Mouse (Mus musculus) c-Kit-positive CD71-positive TER-119-positive erythroid progenitor cells, embryonic 14.5 days (primary cell): ENCODE results near the gene Cdcp1.

ENCODE experiments used
- DNase-seq: peaks from one replicate; pipeline ENCODE4 v3.0.0-alpha.2; 2013; ENCODE audit warnings: low spot score

The Cdcp1 gene

DNA sequence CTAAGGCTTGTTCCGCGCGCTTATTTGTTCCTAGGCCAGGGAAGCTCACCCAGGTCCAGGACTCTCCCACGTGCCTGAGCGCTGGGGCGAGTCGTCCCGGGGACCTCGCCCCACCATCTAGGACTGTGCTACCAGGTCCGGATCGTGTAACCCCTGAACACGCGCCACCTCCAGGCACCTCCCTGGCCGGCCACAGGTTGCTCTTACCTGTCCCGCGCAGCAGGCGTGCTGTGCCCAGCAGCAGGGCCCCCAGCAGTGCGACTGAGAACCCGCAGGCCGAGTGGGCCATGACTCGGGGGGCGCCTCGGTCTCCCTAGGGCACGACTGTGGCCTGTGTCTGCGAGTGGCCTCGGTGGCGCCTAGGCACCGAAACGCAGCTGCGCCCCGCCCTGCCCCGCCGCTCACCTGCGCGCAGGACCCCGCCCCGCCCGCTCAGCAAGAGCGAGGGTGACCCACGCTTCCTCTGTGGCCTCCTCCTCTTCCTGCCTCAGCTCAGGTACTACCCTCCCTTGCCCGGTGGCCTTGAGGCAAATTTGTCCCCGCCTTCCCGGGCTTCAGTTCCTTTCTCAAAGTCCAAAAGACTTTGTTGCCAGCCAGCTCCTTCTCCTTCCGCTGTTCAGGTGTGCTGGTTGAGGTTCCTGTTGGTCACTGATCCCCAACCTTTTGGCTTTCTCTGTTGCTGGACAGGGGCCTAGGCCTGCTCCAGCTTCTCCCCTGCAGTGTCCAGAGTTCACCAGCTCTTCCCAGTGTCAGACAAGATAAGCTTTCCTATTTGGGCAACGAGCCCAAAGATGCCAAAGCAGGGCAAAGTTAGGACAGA is at the start of gene Cdcp1:
Gene Cdcp1, minus strand, starts transcription at position 418 of the 820 bp plus-strand sequence.
- no peak for DNase-seq

DNA sequence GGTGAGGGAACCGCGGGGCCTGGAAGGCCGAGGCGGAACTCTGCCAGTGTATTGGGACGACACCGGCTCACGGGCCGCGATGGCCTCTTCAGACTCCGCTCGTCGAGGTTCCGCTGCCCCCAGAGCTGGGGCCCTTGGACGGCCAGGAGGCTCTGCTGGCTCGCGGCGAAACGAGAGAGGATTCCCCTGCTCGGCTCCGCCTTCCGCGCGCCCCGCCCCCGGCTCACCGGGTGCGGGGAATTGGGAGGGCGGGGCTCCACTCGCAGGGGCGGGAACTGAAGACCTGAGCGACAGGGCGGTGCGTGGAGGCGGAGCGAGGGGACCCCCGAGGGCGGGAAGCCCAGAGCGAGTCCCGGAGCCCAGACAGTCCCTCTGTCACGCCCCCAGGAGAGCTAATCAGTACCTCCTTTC is 44.8 kb upstream of the Cdcp1 start, which contains the start of gene Tmem158:
Gene Tmem158, minus strand, starts transcription at position 154 of the 411 bp plus-strand sequence.
- DNase-seq: peak; percentile 81

DNA sequence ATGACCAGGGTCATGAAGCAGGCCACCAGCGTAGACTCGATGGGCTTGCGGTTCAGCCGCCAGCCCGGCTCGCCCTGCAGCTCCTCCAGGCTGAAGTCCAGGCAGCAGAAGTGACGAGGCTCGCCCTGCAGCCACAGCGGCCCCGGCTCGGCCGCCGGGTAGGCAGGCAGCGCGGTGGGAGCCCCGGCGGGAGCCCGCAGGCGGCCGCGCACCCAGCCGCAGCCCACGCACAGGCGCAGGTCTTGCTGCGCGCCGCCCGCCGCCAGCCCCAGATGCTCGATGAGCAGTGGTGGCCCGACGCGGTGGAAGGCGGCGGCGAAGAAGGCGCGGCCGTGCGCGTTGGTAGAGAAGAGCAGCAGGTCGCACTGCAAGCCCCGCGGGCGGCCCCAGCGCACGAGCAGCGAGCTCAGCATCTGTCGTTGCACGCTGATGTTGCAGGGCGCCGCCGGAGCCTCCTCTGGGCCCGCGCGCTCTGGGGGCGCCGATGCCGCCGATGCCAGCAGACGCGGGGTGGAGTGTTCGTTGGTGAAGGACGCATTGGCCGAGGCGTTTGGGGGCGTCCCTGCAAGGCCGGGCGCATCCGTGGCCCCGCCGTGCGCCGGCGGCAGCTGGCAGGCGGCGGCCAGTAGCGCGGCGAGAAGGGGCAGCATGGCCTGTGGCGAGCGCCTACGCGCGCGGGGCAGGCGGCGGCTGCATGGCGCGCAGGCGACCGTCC is 44.2 kb upstream of the Cdcp1 start:
- DNase-seq: peak; percentile 28

DNA sequence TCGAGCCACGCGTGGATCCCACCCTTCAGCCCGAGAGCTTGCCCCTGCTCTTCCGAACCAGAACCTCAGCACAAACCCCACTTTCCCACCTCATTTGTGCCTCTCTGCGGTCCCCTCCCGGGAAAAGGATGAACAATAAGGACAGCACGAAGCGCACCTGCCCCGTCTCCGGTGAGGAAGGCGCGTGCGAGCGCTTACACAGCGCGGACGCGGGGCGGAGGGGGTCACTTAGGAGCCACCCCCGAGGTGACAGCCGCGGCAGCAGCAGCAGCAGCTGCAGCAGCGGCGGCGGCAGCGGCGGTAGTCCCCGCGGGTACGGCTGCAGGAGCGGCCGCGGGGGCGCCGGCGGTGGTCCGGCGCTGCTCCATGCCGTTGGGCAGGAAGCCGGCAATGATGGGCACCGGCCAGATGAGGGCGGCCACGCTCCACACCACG is 43.6 kb upstream of the Cdcp1 start:
- no peak for DNase-seq

DNA sequence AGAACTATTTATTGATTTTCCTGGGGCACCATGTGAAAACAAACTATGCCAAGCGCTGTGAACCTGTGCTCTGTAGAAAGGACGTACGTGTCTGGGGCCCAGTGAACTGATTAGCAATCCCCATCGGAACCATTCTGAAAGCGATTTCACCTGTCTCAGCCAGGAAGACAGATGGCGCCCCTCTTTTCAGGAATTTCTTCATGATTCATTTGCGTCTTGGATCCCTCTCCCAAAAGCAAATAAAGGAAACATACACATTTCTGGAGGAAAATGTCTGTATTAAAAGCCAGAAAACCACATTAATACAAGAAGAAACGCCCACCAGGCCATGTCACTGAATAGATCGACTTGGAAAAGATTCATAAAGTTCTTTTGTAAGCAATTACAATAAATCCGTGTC is 43.0 kb upstream of the Cdcp1 start:
- DNase-seq: no peak

DNA sequence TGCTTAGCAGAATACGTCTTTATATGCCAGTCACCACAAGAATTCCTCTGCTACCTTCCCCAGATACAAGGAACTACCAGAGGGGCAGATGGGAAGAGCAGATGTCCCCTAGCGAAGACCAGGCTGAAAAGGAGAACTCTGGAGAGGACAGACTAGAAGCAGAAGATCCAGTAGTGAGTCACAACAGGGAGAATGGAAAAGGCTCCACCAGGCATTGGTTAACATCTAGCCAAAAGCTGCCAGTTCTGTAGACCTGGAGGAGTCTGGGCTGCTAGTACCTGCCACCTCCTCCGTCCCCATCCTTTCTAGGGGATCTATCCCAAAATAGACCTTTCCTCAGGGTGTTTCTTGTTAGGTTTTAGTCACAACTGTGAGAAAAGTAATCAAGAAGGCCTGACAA is 39.9 kb upstream of the Cdcp1 start:
- no peak for DNase-seq

DNA sequence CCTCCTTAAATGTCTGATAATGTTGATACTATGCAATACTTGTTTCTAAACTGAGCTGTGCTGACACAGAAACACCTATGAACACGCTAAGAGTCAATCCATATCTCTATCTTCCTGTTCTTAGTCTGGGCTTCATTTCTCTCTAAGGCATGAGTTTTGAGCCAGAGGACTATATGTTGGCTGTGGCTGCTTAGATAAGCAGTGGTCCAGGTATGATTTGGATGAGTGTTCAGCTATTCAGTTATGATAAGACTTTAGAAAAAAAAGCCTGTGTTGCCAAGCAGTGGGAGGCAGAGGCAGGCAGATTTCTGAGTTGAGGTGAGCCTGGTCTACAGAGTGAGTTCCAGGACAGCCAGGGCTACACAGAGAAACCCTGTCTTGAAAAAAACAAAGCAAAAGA is 32.2 kb upstream of the Cdcp1 start:
- DNase-seq: no peak

DNA sequence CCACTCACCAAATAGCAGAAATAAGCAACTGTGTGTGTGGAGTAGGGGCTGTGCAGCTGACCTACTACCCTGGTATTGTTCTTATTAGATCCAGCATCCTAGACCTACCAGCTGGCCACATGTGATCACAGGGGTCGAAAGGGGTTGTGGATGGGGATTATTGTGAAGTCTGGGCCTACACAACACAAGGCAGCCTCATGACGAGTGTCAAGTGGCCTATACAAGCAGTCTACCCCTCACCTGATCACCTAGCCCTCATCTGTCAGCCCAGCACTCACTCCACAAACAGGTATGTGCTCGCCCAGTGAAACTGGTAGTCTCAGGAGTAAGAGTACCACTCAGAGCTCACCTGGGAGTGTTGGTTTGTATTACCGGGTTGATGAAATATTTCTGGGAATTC is 29.3 kb upstream of the Cdcp1 start:
- DNase-seq: no peak

DNA sequence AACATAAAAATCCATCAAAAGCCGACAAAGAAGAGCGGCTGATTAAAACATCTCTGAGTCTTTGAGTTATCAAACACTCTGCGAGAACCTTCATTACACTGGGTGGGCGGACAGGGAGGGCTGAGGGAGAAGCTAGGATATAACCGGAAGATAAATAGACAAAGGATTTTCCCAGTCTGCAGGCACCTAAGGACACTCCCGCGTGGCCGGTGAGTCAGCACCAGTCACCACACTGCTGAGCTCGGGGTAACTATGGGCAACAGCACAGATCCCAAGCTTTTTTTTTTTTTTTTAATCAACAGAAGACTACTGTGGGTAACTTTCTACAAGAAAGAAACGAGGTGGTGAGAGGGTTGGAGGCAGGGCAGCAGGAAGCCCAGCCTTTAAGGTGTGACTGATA is 28.1 kb upstream of the Cdcp1 start:
- no peak for DNase-seq

DNA sequence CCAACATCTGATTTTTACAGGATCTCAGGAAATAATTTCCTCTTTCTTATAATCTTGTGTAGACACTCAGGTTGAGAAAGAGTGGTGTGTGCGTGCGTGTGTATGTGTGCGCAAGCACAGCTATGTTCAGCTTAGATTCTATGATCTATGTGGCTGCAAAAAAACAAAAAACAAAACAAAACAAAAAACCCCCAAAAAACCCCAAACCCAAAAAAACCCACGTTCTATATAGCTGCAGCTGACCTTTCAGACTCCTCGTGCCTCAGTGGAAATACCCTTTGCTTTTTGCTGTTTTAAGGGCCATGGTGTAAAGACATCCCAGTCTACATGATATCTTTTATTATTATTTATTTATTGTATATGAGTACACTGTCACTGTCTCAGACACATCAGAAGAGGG is 25.4 kb upstream of the Cdcp1 start:
- DNase-seq: no peak

DNA sequence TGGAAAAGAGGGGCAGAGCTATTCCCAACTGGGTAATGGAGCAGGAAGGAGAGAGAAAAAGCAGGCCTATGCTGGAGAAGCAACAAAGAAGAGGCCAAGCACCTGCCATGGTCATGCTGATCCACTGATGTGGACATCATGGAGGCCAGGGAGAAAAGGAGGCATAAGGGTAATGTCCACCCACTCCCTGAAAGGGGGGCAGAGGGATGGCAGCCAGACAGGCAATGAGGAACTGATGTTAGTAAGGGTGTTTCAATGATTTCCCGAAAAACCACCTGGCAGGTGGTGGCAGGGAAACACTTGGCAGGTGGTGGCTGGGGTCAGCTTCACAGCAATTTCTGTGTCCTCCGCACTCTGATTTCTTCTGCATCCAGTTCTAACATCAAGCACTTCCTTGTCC is 24.9 kb upstream of the Cdcp1 start:
- DNase-seq: no peak

DNA sequence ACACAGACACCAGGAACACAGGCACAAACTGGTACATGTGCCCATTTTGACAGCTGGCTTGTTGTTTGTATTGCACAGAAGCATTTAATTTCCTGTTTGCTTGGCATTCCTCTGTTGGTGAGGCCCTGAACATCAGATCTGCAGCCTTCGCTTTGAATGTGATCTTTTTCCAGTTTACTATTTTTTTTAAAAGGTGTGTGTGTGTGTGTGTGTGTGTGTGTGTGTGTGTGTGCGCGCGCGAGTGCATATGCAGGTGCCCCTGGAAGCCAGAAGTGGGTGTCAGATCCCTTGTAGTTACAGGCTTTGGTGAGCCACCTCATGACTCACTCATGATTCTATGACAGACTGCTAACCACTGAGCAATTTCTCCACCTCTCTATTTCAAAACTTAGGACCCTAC is 24.4 kb upstream of the Cdcp1 start:
- DNase-seq: no peak

DNA sequence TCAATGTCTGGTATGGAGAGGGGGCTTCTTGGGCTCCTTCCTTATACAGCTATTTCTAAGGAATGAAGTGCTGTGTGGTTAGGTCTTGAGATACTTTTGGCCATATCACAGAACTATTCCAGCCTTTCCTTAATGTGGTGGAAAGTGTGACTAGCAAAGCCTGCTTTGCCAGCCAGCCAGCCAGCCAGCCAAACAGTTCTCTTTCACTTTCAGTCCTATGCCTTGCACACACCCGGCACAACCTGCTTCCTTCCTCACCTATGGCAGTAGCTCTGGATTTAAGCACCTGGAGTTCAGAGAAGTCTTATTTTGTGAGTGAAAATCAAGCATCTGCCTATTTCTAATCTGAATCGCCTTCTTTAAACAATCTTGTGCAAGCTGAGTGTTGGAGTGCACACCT is 23.8 kb upstream of the Cdcp1 start:
- no peak for DNase-seq

DNA sequence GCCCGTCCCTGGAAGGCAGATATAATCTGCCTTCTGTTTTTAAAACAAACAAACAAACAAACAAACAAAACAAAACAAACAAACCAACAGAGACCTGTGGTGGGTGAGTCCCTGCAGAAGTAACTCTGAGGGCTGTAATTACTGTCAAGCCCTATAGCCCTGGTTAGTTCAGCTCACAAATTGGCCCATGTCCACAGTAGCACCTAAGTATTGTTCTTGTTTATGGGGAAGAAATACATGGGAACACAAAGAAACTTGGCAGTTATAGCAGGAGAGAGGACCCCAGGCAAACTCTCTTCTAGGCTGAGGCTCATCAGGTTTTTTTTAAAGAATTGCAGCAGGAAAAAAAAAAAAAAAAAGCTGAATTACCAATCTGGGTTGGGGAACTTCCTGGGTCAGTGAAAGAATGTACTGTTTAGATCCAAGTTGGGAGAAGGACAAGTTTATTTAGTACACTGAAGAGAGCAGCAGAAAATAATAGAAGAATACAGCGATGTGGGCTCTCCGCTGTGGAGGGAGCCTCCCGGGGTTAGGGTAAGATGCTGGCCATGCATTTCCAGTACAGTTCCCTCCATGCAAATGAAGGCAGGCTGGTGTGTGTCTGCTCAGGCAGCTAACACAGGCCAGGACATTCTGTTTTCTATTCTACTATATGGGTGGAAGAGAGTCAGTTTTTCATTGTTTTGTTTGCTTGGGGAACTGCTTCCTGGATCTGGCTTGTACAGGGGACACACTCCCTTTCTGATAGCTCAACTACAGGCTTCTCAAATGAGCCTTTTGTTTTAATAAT is 22.6 kb upstream of the Cdcp1 start:
- DNase-seq: no peak

DNA sequence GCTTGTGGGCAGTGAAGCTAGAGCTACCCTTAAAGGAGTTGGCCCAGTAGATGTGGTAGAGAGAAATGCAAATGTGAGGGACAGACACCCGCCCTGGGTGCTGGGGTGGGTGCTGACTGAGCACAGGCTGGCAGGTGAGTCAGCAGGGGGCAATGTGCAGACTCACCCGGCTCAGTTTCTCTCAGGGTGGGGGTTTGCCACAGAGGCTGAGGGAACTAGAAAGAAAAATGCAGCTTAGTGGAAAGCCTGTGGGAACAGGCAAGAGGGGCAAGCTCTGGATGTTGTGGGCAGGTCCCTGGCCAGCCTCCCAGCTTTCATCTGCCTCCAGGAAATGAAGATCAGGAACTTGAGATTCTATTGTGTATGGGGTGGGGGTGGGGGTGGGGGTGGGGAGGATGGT is 21.9 kb upstream of the Cdcp1 start:
- no peak for DNase-seq

DNA sequence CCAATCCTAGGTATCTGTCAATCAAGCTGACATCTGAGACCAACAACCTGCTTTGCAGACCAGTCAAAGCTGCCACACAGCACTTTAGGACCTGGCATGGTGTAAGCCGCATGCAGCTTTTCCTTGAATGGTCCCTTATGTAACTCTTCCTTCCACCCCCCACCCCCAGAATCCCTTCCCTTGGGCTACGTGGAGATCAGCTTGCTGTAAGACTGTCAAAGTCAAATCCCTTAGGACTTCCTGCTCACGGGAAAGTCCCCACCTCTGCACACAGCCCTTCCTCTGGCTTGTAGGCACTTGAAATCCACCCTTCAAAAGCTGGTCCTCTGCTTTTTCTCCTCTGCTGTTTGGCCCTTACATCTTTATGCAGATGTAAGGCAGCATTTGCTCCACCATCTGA is 19.8 kb upstream of the Cdcp1 start:
- DNase-seq: no peak

DNA sequence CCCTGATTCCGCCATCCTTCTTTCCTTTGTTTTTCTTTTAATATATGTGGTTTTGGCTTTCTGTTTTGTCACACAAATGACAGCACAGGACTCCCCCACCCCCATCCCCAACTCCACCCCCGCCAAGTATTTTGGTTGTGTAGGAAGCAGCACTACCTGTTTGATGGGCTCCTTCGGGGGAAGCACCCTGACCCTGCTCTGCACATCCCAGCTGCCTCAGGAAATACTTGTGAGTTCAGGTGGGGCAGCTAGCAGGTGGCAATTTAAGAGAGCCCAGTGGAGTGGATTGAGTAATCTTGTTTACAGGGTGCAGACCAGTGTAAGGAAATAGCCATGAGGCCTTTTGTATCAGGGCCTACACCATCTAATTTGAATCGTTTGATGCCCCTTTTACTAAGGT is 14.0 kb upstream of the Cdcp1 start:
- DNase-seq: no peak

DNA sequence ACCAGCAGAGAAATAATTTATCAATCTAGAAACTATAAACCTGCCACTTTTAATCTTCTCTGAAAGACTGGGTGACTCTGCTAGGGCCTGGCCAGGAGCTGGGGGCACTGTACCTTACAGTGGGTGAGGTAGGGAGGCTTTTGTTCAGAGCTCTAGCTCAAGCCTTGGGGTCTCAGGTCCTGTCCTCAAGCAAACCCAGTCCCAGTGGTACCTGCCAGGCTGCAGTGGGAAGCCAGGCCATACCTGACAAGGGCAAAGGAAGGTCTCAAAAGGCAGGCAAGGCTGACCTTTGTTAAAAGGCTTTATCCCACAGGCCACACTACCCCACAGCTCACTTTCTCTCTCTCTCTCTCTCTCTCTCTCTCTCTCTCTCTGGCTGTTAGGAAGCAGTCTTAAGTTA is 12.8 kb upstream of the Cdcp1 start:
- no peak for DNase-seq

DNA sequence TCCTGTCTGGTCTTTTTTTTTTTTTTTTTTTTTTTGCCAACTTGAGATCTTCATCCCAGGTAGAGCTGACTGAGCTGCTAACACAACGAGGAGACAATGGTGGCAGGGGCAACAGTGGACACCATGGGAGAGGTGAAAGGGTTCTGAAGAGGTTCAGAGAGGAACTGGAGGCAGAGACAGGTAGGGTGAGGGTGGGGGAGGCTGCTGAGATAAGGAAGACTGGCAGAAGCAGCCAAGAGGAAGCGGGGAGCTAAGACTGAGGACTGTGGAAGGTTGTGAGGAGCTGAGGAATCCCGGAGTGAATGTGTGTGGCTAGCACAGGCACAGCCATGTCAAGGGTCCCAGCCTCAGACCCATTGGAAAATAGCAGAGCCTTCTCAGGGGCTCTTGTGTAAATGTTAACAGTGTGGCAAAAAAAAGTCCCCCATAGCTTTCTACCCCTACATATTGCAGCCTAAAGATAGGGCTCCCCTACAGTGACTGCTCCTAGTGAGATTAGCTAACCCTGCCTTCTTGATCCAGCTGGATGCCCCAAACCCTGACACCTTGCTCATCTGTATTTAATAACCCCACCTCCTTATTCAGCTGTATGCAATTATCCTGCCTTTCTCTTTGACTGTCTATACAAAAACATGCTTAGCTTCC is 11.4 kb upstream of the Cdcp1 start:
- DNase-seq: peak; percentile 67

DNA sequence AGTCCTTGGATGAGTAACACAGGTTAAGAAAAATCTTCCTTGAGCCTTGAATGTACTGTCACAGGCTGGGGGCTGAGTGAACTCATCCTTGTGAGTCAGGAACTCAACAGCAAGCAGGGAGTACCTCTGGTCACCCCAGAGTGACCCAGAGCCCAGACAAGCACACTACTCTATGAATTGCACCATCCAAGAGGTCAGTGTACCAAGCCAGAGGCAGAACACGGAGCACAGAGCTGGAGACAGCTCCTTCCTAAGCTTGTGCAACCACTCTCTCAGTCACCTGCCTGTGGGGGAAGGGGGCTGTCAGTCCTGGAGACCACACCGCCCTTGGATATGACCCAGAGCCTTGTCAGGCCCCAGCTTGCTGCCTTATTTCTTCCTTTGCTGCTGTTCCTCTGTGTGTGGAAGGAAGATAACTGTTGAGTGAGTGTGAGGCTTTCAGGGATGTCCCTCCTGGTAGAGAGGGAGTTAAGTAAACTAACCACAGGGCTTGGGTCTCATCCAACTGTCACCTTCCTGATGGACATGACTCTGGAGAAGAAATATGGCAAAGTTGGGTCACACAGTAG is 9.1 kb upstream of the Cdcp1 start:
- DNase-seq: no peak

DNA sequence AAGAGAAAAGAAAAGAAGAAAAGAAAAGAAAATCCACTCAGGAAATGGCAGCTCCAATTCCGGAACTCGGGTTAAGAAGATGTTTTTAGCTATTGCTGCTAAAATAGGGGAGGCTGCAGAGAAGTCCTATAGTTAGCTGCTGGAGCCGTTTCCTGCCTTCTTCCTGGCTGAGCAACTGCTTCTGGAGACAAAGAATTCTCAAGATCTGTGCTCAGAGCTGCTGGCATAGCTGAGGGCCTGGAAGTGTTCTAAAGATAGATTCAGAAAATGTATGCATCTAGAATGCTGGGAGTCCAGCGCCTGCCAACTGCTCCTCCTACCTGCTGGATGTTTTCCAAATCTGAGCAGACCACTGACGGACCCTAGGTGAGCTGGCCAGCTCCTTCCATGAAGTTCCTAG is 4.0 kb upstream of the Cdcp1 start:
- no peak for DNase-seq

DNA sequence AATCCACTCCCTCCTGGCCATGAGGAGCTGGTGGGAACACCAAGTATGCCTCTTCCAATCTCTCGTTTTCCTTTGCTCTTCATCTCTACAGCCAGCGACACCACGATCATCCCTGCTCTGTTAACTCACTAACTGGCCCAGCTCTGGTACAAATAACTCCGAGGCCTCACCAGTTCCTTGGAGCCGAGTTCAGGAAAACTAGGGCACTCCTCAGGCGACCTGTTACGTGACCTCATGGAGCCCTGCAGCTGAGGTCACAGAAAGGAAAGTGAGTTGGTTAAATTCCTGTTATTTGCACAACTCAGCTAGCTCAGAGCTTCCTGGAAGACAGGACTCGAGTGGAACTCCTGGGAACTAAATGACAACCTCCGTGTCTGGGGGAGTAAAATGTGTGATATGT is 2.5 kb downstream of the Cdcp1 start:
- DNase-seq: no peak
